Mouse (Mus musculus) kidney, embryonic 15.5 days (tissue): ENCODE measurements around the gene Wbp1l. TPM values are rescaled to one million over a fixed set of nuclear protein-coding genes. Genes with fewer than 3 reads are reported as not detected.

Source experiments
- ATAC-seq: fragments of 200-750 bp; cut with Nextera tagmentation; replicated peaks from 2 replicates; pipeline ENCODE4 v1.8.0; 2017; ENCODE audit warnings: moderate TSS enrichment; ENCODE audit not compliant: low FRiP score
- H3K27ac ChIP-seq: fragments of 300-500 bp; sonication (generic); 2 replicates; pipeline ENCODE4 v1.5.1; 2015; ENCODE audit warnings: mild to moderate bottlenecking, inconsistent platforms
- H3K27me3 ChIP-seq: fragments of 300-500 bp; sonication (generic); 2 replicates; pipeline ENCODE4 v1.6.1; 2015; ENCODE audit warnings: inconsistent platforms
- H3K36me3 ChIP-seq: fragments of 300-500 bp; sonication (generic); 2 replicates; pipeline ENCODE4 v1.6.1; 2015; ENCODE audit warnings: inconsistent platforms
- H3K4me1 ChIP-seq: fragments of 300-500 bp; sonication (generic); 2 replicates; pipeline ENCODE4 v1.6.1; 2015; ENCODE audit warnings: inconsistent platforms
- H3K4me2 ChIP-seq: fragments of 300-500 bp; sonication (generic); 2 replicates; pipeline ENCODE4 v1.6.1; 2015; ENCODE audit warnings: moderate library complexity, mild to moderate bottlenecking, inconsistent platforms
- H3K4me3 ChIP-seq: fragments of 300-500 bp; sonication (generic); replicated peaks from 2 replicates; pipeline ENCODE4 v1.5.1; 2015; ENCODE audit warnings: mild to moderate bottlenecking, inconsistent platforms
- H3K9ac ChIP-seq: fragments of 300-500 bp; sonication (generic); 2 replicates; pipeline ENCODE4 v1.6.1; 2015; ENCODE audit warnings: mild to moderate bottlenecking, inconsistent platforms
- H3K9me3 ChIP-seq: fragments of 300-500 bp; sonication (generic); replicated peaks from 2 replicates; pipeline ENCODE4 v1.6.1; 2016; ENCODE audit warnings: inconsistent platforms
- WGBS: fragments of 180-500 bp; shearing (Covaris S2); methylation state at CpG from one replicate; pipeline ENCODE4 v1.1.7; 2015; ENCODE audit warnings: mixed read lengths; 5-methylcytosine and 5-hydroxymethylcytosine counted together
- polyA plus RNA-seq: library from polyadenylated mRNA; unstranded; fragments of >200 nt; fragmentation: Nextera tagmentation; extraction: Ambion mirVana; gene quantifications from 2 replicates; pipeline ENCODE4 v1.2.1, GENCODE M21; 2015

Gene Wbp1l
- polyA plus RNA-seq, 1 experiment from 2014 or later = 51.3 TPM

- Histone ChIP-seq H3K9ac (no peak overlapping the region), H3K4me1 (peaks cover 91% of the 10 kb centered on the region), H3K4me3 (no peak overlapping the region), H3K27ac (peak overlapping the region; percentile 93), H3K9me3 (no peaks in the 10 kb centered on the region), H3K4me2 (no peak overlapping the region), H3K36me3 (0 out of 2 replicates have a peak, but pooled peaks cover 7% of the 10 kb centered on the region), H3K27me3 (no peaks in the 10 kb centered on the region)
- WGBS = 60% methylated on average over 19 of the region's 19 CpGs
- ATAC-seq = no peak
Observed at GRCm38 (mm10) chr19:46621236-46622183, 22.6 kb downstream of the Wbp1l start.

GRCm38 (mm10) chr19:46622659-46623193 is 23.8 kb downstream of the Wbp1l start:
- H3K27me3 ChIP-seq = no peaks in the 10 kb centered on the region
- H3K27ac ChIP-seq = peak overlapping the region; percentile 93
- peaks cover 80% of the 10 kb centered on the region for H3K4me1 ChIP-seq
- peak; percentile 53; the same call in 1 of the 2 replicates for ATAC-seq
- peak overlapping the region; percentile 40 for H3K4me3 ChIP-seq
- H3K36me3 ChIP-seq = peaks cover 8% of the 10 kb centered on the region; the same call in 1 of the 2 replicates
- peak overlapping the region; percentile 61 for H3K4me2 ChIP-seq
- H3K9ac ChIP-seq = 0 out of 2 replicates have a peak overlapping the region, but pooled peaks have one; percentile 33
- H3K9me3 ChIP-seq = no peaks in the 10 kb centered on the region
- WGBS = 23% methylated on average over 12 of the region's 12 CpGs

- 6% methylated on average over 16 of the region's 16 CpGs for WGBS
- Histone ChIP-seq H3K4me3 (peak overlapping the region; percentile 40), H3K9me3 (no peaks in the 10 kb centered on the region), H3K9ac (peak overlapping the region; percentile 43), H3K4me1 (peaks cover 76% of the 10 kb centered on the region), H3K36me3 (peaks cover 13% of the 10 kb centered on the region; the same call in 1 of the 2 replicates), H3K4me2 (peak overlapping the region; percentile 61), H3K27me3 (no peaks in the 10 kb centered on the region), H3K27ac (peak overlapping the region; percentile 93)
- peak; percentile 61 for ATAC-seq
Observed at GRCm38 (mm10) chr19:46623194-46623667, 24.3 kb downstream of the Wbp1l start.

- H3K9ac ChIP-seq = peak overlapping the region; percentile 43
- peak overlapping the region; percentile 61 for H3K4me2 ChIP-seq
- peak overlapping the region; percentile 40 for H3K4me3 ChIP-seq
- peak overlapping the region; percentile 93 for H3K27ac ChIP-seq
- H3K9me3 ChIP-seq = no peaks in the 10 kb centered on the region
- no peaks in the 10 kb centered on the region for H3K27me3 ChIP-seq
- 8% methylated on average over 19 of the region's 19 CpGs for WGBS
- ATAC-seq = peak; percentile 71
- peaks cover 67% of the 10 kb centered on the region for H3K4me1 ChIP-seq
- peaks cover 12% of the 10 kb centered on the region; the same call in 1 of the 2 replicates for H3K36me3 ChIP-seq
Observed at GRCm38 (mm10) chr19:46623790-46624772, 25.2 kb downstream of the Wbp1l start.

- H3K36me3 ChIP-seq = peaks cover 12% of the 10 kb centered on the region; the same call in 1 of the 2 replicates
- peaks cover 62% of the 10 kb centered on the region for H3K4me1 ChIP-seq
- H3K27ac ChIP-seq = peak overlapping the region; percentile 93; the same call in 1 of the 2 replicates
- H3K4me2 ChIP-seq = peak overlapping the region; percentile 61
- H3K9me3 ChIP-seq = no peaks in the 10 kb centered on the region
- no peak overlapping the region for H3K4me3 ChIP-seq
- H3K27me3 ChIP-seq = no peaks in the 10 kb centered on the region
- no peak overlapping the region for H3K9ac ChIP-seq
- ATAC-seq = no peak
- 91% methylated on average over 12 of the region's 12 CpGs for WGBS
Observed at GRCm38 (mm10) chr19:46625015-46625414, 26.1 kb downstream of the Wbp1l start.

GRCm38 (mm10) chr19:46625519-46625918 is 26.6 kb downstream of the Wbp1l start:
- 0 out of 2 replicates have a peak overlapping the region, but pooled peaks have one; percentile 33 for H3K27ac ChIP-seq
- H3K4me1 ChIP-seq = peaks cover 61% of the 10 kb centered on the region
- H3K4me2 ChIP-seq = no peak overlapping the region
- no peaks in the 10 kb centered on the region for H3K27me3 ChIP-seq
- H3K36me3 ChIP-seq = peaks cover 12% of the 10 kb centered on the region; the same call in 1 of the 2 replicates
- 37% methylated on average over 10 of the region's 10 CpGs for WGBS
- H3K4me3 ChIP-seq = no peak overlapping the region
- no peaks in the 10 kb centered on the region for H3K9me3 ChIP-seq
- ATAC-seq = no peak
- no peak overlapping the region for H3K9ac ChIP-seq

- Histone ChIP-seq H3K9ac (no peak overlapping the region), H3K36me3 (peaks cover 12% of the 10 kb centered on the region; the same call in 1 of the 2 replicates), H3K27ac (no peak overlapping the region), H3K4me3 (no peak overlapping the region), H3K4me2 (no peak overlapping the region), H3K4me1 (peaks cover 34% of the 10 kb centered on the region), H3K9me3 (no peaks in the 10 kb centered on the region), H3K27me3 (no peaks in the 10 kb centered on the region)
- 83% methylated on average over 10 of the region's 10 CpGs for WGBS
- no peak for ATAC-seq
Observed at GRCm38 (mm10) chr19:46628403-46628802, 29.5 kb downstream of the Wbp1l start.

GRCm38 (mm10) chr19:46629807-46630206 is 30.9 kb downstream of the Wbp1l start:
- Histone ChIP-seq H3K9me3 (no peaks in the 10 kb centered on the region), H3K36me3 (peaks cover 12% of the 10 kb centered on the region; the same call in 1 of the 2 replicates), H3K9ac (no peak overlapping the region), H3K27me3 (no peaks in the 10 kb centered on the region), H3K4me3 (no peak overlapping the region), H3K4me2 (no peak overlapping the region), H3K27ac (no peak overlapping the region), H3K4me1 (peaks cover 22% of the 10 kb centered on the region)
- ATAC-seq = no peak
- 84% methylated on average over 9 of the region's 9 CpGs for WGBS

- Histone ChIP-seq H3K4me3 (no peak overlapping the region), H3K36me3 (peaks cover 8% of the 10 kb centered on the region; the same call in 1 of the 2 replicates), H3K27me3 (no peaks in the 10 kb centered on the region), H3K4me2 (no peak overlapping the region), H3K27ac (no peak overlapping the region), H3K4me1 (peaks cover 30% of the 10 kb centered on the region), H3K9ac (no peak overlapping the region), H3K9me3 (no peaks in the 10 kb centered on the region)
- no peak for ATAC-seq
- WGBS = 90% methylated on average over 9 of the region's 9 CpGs
Observed at GRCm38 (mm10) chr19:46631637-46632036, 32.8 kb downstream of the Wbp1l start.

GRCm38 (mm10) chr19:46635766-46636165 is 36.9 kb downstream of the Wbp1l start:
- H3K4me2 ChIP-seq = no peak overlapping the region
- no peaks in the 10 kb centered on the region for H3K9me3 ChIP-seq
- peaks cover 19% of the 10 kb centered on the region for H3K36me3 ChIP-seq
- no peaks in the 10 kb centered on the region for H3K27me3 ChIP-seq
- peaks cover 51% of the 10 kb centered on the region for H3K4me1 ChIP-seq
- H3K27ac ChIP-seq = peak overlapping the region; percentile 71; the same call in 1 of the 2 replicates
- 63% methylated on average over 9 of the region's 9 CpGs for WGBS
- no peak overlapping the region for H3K4me3 ChIP-seq
- no peak for ATAC-seq
- no peak overlapping the region for H3K9ac ChIP-seq

GRCm38 (mm10) chr19:46637598-46637997 is 38.7 kb downstream of the Wbp1l start:
- H3K4me2 ChIP-seq = no peak overlapping the region
- no peaks in the 10 kb centered on the region for H3K27me3 ChIP-seq
- 0 out of 2 replicates have a peak overlapping the region, but pooled peaks have one; percentile 22 for H3K27ac ChIP-seq
- H3K4me3 ChIP-seq = no peak overlapping the region
- no peak overlapping the region for H3K9ac ChIP-seq
- WGBS = 47% methylated on average over 6 of the region's 6 CpGs
- ATAC-seq = no peak
- H3K4me1 ChIP-seq = peaks cover 70% of the 10 kb centered on the region
- no peaks in the 10 kb centered on the region for H3K9me3 ChIP-seq
- H3K36me3 ChIP-seq = peaks cover 19% of the 10 kb centered on the region
